Mouse (Mus musculus) macrophage (primary cell): ENCODE data around the gene Gtsf1. TPM values are rescaled to one million over a fixed set of nuclear protein-coding genes. Genes with fewer than 3 reads are reported as not detected.

ENCODE experiments used
- H3K27ac ChIP-seq: fragments of 350-480 bp; formaldehyde crosslinking; 2 replicates; pipeline ENCODE4 v1.9.0; 2021
- H3K36me3 ChIP-seq: fragments of 350-480 bp; formaldehyde crosslinking; 2 replicates; pipeline ENCODE4 v1.9.0; 2021; ENCODE audit errors: inconsistent target
- H3K4me3 ChIP-seq: fragments of 350-480 bp; formaldehyde crosslinking; 2 replicates; pipeline ENCODE4 v1.9.0; 2021; ENCODE audit errors: inconsistent target
- H3K79me2 ChIP-seq: fragments of 350-480 bp; formaldehyde crosslinking; 2 replicates; pipeline ENCODE4 v1.9.0; 2021; ENCODE audit errors: inconsistent target
- WGBS: methylation state at CpG from one replicate; pipeline ENCODE4 v1.1.7; 2026; ENCODE audit warnings: inconsistent platforms; ENCODE audit not compliant: missing documents; 5-methylcytosine and 5-hydroxymethylcytosine counted together
- polyA plus RNA-seq: library from polyadenylated mRNA; stranded (reverse); fragments of 250-400 nt; gene quantifications from 3 replicates; pipeline ENCODE4 v1.2.4, GENCODE M21; 2018; ENCODE audit warnings: inconsistent platforms

Gene Gtsf1
- polyA plus RNA-seq, 1 experiment from 2014 or later = not detected

GRCm38 (mm10) chr15:103355420-103355819 lies 74.8 kb downstream of the Gtsf1 start:
- H3K27ac ChIP-seq = no peak overlapping the region
- peaks cover 38% of the 10 kb centered on the region for H3K79me2 ChIP-seq
- H3K4me3 ChIP-seq = no peak overlapping the region
- 88% methylated on average over 4 of the region's 4 CpGs for WGBS
- peaks cover 65% of the 10 kb centered on the region for H3K36me3 ChIP-seq

- Histone ChIP-seq H3K4me3 (no peak overlapping the region), H3K79me2 (peaks cover 31% of the 10 kb centered on the region), H3K27ac (no peak overlapping the region), H3K36me3 (peaks cover 72% of the 10 kb centered on the region)
- WGBS = 87% methylated on average over 2 of the region's 2 CpGs
These were observed 75.6 kb downstream of the Gtsf1 start for GRCm38 (mm10) chr15:103354690-103355089.

GRCm38 (mm10) chr15:103353511-103354256 lies 76.6 kb downstream of the Gtsf1 start:
- 95% methylated on average over 11 of the region's 11 CpGs for WGBS
- H3K36me3 ChIP-seq = peaks cover 82% of the 10 kb centered on the region
- no peak overlapping the region for H3K4me3 ChIP-seq
- peaks cover 22% of the 10 kb centered on the region for H3K79me2 ChIP-seq
- no peak overlapping the region for H3K27ac ChIP-seq

- Histone ChIP-seq H3K79me2 (peaks cover 21% of the 10 kb centered on the region), H3K27ac (no peak overlapping the region), H3K4me3 (no peak overlapping the region), H3K36me3 (peaks cover 90% of the 10 kb centered on the region)
- WGBS = 42% methylated on average over 4 of the region's 4 CpGs
These were observed 77.4 kb downstream of the Gtsf1 start for GRCm38 (mm10) chr15:103352856-103353255.

Other genes starting within 250 kb of the Gtsf1 start
- 12.1 to 27.7 TPM (median 15.0 TPM) in 3 replicates for gene Cbx5, start 190.7 kb downstream of the Gtsf1 start, polyA plus RNA-seq
- 108 to 322 TPM (median 228 TPM) in 3 replicates for gene Hnrnpa1, start 190.0 kb downstream of the Gtsf1 start, polyA plus RNA-seq
- gene Nfe2, start 172.1 kb downstream of the Gtsf1 start, polyA plus RNA-seq = 0.79 to 3.5 TPM (median 1.8 TPM) in 3 replicates
- gene Copz1, start 157.8 kb downstream of the Gtsf1 start, polyA plus RNA-seq = 123 to 145 TPM (median 136 TPM) in 3 replicates
- 0.93 to 14.5 TPM (median 3.7 TPM) in 3 replicates for gene Gpr84, start 119.9 kb downstream of the Gtsf1 start, polyA plus RNA-seq
- 38.1 to 73.9 TPM (median 63.3 TPM) in 3 replicates for gene Zfp385a, start 90.4 kb downstream of the Gtsf1 start, polyA plus RNA-seq
- 24.4 to 49.9 TPM (median 30.3 TPM) in 3 replicates for gene Itga5, start 63.7 kb downstream of the Gtsf1 start, polyA plus RNA-seq
- gene Gtsf2, start 18.0 kb upstream of the Gtsf1 start, polyA plus RNA-seq = not detected in 3 replicates
- gene Nckap1l, start 23.3 kb upstream of the Gtsf1 start, polyA plus RNA-seq = 290 to 353 TPM (median 316 TPM) in 3 replicates
- gene Pde1b, start 72.6 kb upstream of the Gtsf1 start, polyA plus RNA-seq = 11.3 to 21.5 TPM (median 12.8 TPM) in 3 replicates
- gene Ppp1r1a, start 107.5 kb upstream of the Gtsf1 start, polyA plus RNA-seq = 0.29 TPM in 1 of 3 replicates, not detected in the others
- not detected in 3 replicates for gene Glycam1, start 134.6 kb upstream of the Gtsf1 start, polyA plus RNA-seq